Mouse (Mus musculus) kidney, embryonic 14.5 days (tissue): Measurements from ENCODE around the gene Cmss1. TPM values are rescaled to one million over a fixed set of nuclear protein-coding genes. Genes with fewer than 3 reads are reported as not detected.

Experiments
- ATAC-seq: fragments of 200-750 bp; cut with Nextera tagmentation; 2 replicates; pipeline ENCODE4 v1.8.0; 2017; ENCODE audit warnings: moderate number of reproducible peaks, mild to moderate bottlenecking, moderate TSS enrichment, moderate library complexity; ENCODE audit not compliant: low FRiP score, low TSS enrichment
- H3K27ac ChIP-seq: fragments of 300-500 bp; sonication (generic); 2 replicates; pipeline ENCODE4 v1.5.1; 2014; ENCODE audit warnings: low read depth, mild to moderate bottlenecking, low read length, moderate library complexity, mixed read lengths
- H3K27me3 ChIP-seq: fragments of 300-500 bp; sonication (generic); 2 replicates; pipeline ENCODE4 v1.6.1; 2014; ENCODE audit warnings: mild to moderate bottlenecking, low read length; ENCODE audit not compliant: control insufficient read depth, insufficient read depth
- H3K36me3 ChIP-seq: fragments of 300-500 bp; sonication (generic); 2 replicates; pipeline ENCODE4 v1.6.1; 2014; ENCODE audit warnings: low read length, mixed read lengths; ENCODE audit not compliant: control insufficient read depth, insufficient read depth
- H3K4me1 ChIP-seq: fragments of 300-500 bp; sonication (generic); 2 replicates; pipeline ENCODE4 v1.6.1; 2014; ENCODE audit warnings: low read length, mixed read lengths; ENCODE audit not compliant: control insufficient read depth, insufficient read depth
- H3K4me2 ChIP-seq: fragments of 300-500 bp; sonication (generic); replicated peaks from 2 replicates; pipeline ENCODE4 v1.6.1; 2014; ENCODE audit warnings: low read depth, mild to moderate bottlenecking, low read length
- H3K4me3 ChIP-seq: fragments of 300-500 bp; sonication (generic); 2 replicates; pipeline ENCODE4 v1.5.1; 2014; ENCODE audit warnings: mild to moderate bottlenecking, low read length
- H3K9ac ChIP-seq: fragments of 300-500 bp; sonication (generic); 2 replicates; pipeline ENCODE4 v1.6.1; 2014; ENCODE audit warnings: low read depth, mild to moderate bottlenecking, low read length, moderate library complexity
- H3K9me3 ChIP-seq: fragments of 300-500 bp; sonication (generic); 2 replicates; pipeline ENCODE4 v1.6.1; 2016; ENCODE audit warnings: low read length; ENCODE audit not compliant: control insufficient read depth
- WGBS: fragments of 180-500 bp; shearing (Covaris S2); extraction: QIAGEN DNeasy Blood & Tissue Kit; methylation state at CpG from one replicate; pipeline ENCODE4 v1.1.7; 2014; 5-methylcytosine and 5-hydroxymethylcytosine counted together
- polyA plus RNA-seq: library from polyadenylated mRNA; unstranded; fragments of >200 nt; fragmentation: Nextera tagmentation; extraction: Ambion mirVana; gene quantifications from 2 replicates; pipeline ENCODE4 v1.2.1, GENCODE M21; 2014

Gene Cmss1
- polyA plus RNA-seq, 1 experiment from 2014 or later: 63.4 TPM

DNA sequence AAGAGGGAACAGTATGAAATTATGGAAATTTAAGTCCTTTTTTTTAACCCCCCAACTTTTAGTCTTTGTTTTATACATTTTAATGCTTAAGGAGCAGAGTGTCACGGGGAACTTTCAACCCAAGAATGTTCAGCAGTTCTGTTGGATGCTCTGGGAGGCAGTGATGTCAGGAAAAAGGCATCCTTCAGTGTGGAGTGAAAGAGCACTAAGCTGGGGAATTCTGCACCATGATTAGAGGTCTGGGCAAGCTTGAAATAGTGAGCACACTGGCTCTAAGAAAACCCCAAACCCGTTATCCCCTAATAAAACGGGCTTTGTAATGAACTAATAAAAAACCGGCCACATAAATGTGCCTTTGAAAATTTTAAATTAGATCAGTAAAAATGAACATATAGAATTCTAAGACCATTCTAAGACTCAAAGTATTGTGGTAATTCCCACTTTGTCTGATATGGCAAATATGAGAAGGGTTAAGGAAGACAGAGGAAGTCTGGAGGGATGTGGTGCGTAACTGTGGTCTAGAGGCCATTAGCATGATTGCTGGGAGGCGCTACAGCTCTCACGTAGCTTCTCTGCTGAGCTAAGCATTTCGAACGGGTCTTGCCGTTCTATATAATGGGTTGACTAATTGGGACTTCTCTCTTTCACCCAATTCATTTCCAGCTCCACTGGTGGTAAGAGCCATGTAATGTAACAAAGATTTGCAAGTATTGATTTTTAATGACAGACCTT lies 165.8 kb downstream of the Cmss1 start:
- ATAC-seq: no peak
- H3K9me3 ChIP-seq: no peaks in the 10 kb centered on the region
- no peaks in the 10 kb centered on the region for H3K27me3 ChIP-seq
- 81% methylated on average over 10 of the region's 10 CpGs for WGBS
- no peaks in the 10 kb centered on the region for H3K36me3 ChIP-seq
- H3K27ac ChIP-seq: no peak overlapping the region
- H3K9ac ChIP-seq: no peak overlapping the region
- peaks cover 7% of the 10 kb centered on the region; the same call in 1 of the 2 replicates for H3K4me1 ChIP-seq
- H3K4me3 ChIP-seq: no peak overlapping the region
- H3K4me2 ChIP-seq: no peak overlapping the region

DNA sequence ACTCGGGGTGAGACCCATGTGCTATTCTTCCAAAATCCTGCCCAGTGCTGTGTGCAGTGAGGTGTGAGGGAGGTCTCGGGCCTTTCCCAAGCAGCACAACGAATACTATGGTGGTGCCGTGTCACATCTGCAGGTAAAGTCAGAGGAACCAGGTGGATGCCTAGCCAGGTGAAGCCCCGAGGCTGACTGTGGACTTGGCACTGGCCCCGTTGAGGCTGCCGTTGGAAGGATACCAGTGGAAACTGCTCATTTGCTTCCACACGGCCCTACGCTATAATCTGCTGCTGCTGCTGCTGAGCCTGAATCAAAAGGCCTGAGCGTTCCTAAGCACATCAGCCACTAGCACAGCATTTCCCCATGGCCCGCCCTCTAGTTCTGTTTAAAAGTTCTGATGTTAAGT lies 167.5 kb downstream of the Cmss1 start:
- 0 out of 2 replicates have a peak, but pooled peaks have one; percentile 33 for ATAC-seq
- Histone ChIP-seq H3K9me3 (no peaks in the 10 kb centered on the region), H3K27me3 (no peaks in the 10 kb centered on the region), H3K4me1 (peaks cover 7% of the 10 kb centered on the region; the same call in 1 of the 2 replicates), H3K4me3 (no peak overlapping the region), H3K4me2 (no peak overlapping the region), H3K9ac (no peak overlapping the region), H3K27ac (0 out of 2 replicates have a peak overlapping the region, but pooled peaks have one; percentile 7), H3K36me3 (no peaks in the 10 kb centered on the region)
- 74% methylated on average over 11 of the region's 11 CpGs for WGBS

DNA sequence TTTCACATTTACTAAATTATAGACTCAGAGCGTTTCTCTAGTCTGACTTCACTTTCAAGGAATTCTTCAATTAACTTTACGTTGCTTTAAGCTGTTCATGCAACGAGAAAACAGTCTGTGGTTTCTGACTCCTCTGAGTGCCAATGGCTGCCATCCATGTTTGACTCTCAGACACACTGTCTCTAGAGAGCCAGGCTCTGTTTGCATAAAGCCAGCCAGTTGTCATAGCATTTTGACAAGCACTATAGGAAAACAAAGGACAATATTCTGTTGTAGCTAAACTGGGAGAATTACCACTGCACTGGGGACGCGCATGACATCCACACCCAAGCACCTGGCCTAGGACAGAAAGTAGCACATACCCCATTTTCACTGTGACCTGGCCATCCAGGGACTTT lies 168.4 kb downstream of the Cmss1 start:
- Histone ChIP-seq H3K36me3 (no peaks in the 10 kb centered on the region), H3K27me3 (no peaks in the 10 kb centered on the region), H3K9ac (no peak overlapping the region), H3K9me3 (no peaks in the 10 kb centered on the region), H3K4me1 (0 out of 2 replicates have a peak, but pooled peaks cover 3% of the 10 kb centered on the region), H3K4me2 (no peak overlapping the region), H3K4me3 (no peak overlapping the region), H3K27ac (no peak overlapping the region; the same call in 1 of the 2 replicates)
- WGBS: 63% methylated on average over 5 of the region's 5 CpGs
- no peak for ATAC-seq

DNA sequence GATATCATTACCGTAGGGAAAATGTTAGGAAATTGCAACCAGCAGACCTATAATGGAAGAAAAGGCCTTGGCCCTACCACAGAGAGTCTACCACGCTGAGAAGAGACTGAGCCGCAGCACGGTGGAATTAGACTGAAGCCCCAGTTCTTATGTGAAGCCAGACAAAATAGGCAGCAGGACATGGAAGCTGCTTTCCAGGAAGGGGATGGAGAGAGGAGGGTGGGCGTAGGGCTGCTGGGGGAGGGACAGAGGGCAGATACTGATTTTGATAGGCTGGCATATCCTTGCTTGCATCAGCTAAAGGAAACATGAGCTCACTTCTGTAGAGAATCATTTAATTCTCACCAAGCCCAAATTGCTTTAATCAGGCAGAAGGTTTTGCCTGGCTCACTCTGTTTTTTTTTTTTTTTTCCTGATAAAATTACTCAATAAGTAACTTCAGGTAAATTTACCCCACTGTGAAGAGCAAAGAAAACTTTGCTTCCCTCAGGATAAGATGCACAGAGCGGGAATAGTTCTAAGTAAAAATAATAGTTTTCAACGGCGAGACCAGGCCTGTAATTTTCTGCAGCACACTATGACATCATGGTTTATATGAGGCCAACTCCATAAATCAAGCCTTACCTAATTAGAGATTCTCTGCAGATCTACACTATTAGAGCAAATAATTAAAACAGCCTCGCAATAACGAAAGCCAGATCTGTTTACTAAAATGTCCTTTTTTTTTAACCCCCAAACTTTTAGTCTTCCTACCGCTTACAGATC lies 169.0 kb downstream of the Cmss1 start:
- H3K4me2 ChIP-seq: no peak overlapping the region
- 0 out of 2 replicates have a peak, but pooled peaks cover 3% of the 10 kb centered on the region for H3K4me1 ChIP-seq
- 56% methylated on average over 11 of the region's 11 CpGs for WGBS
- no peaks in the 10 kb centered on the region for H3K36me3 ChIP-seq
- ATAC-seq: peak; percentile 56; the same call in 1 of the 2 replicates
- H3K9ac ChIP-seq: no peak overlapping the region
- H3K27ac ChIP-seq: no peak overlapping the region
- no peaks in the 10 kb centered on the region for H3K9me3 ChIP-seq
- H3K4me3 ChIP-seq: no peak overlapping the region
- H3K27me3 ChIP-seq: no peaks in the 10 kb centered on the region

DNA sequence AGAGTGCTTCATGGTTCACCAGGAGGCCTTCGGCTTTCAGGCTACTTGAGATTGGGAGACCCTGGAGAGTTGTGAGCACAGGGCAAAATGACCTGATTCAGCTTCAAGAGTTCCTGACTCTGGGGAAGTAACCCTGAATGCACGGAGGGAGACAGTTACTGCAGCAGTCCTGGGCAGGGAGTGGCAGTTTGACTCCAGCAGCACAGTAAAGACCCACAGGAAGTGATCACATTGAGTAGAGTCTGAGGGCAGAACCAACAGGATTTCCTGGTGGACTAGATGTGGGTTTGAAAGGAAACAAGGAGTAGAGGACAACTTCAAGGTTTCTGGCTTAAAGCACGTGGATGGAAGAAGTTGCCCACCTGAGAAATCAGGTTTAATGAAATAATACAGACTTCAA lies 172.0 kb downstream of the Cmss1 start:
- Histone ChIP-seq H3K4me3 (no peak overlapping the region), H3K9me3 (no peaks in the 10 kb centered on the region), H3K9ac (no peak overlapping the region), H3K4me1 (0 out of 2 replicates have a peak, but pooled peaks cover 3% of the 10 kb centered on the region), H3K27ac (no peak overlapping the region), H3K27me3 (no peaks in the 10 kb centered on the region), H3K4me2 (no peak overlapping the region), H3K36me3 (no peaks in the 10 kb centered on the region)
- WGBS: 61% methylated on average over 3 of the region's 3 CpGs
- no peak for ATAC-seq

DNA sequence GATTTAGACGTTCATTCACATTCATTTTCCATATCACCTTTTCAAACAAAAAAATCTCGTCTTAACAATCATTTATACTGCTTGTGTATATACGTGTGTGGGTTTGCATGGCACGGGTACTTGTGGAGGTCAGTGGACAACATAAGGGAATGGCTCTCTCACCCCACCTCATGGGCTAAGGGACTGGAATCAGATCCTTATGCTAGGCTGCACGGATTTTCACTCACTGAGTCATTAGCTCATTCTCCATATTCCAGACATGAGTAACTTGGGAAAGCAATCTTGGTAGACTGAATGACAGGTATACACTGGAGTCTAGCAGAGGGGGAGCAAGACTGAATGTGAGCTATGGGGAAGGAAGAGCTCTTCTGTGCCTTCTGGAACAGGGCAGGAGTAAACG lies 173.0 kb downstream of the Cmss1 start:
- Histone ChIP-seq H3K36me3 (no peaks in the 10 kb centered on the region), H3K9me3 (no peaks in the 10 kb centered on the region), H3K27me3 (no peaks in the 10 kb centered on the region), H3K4me1 (0 out of 2 replicates have a peak, but pooled peaks cover 3% of the 10 kb centered on the region), H3K4me3 (no peak overlapping the region), H3K4me2 (no peak overlapping the region), H3K27ac (no peak overlapping the region), H3K9ac (no peak overlapping the region)
- ATAC-seq: no peak
- WGBS: 89% methylated on average over 6 of the region's 6 CpGs

DNA sequence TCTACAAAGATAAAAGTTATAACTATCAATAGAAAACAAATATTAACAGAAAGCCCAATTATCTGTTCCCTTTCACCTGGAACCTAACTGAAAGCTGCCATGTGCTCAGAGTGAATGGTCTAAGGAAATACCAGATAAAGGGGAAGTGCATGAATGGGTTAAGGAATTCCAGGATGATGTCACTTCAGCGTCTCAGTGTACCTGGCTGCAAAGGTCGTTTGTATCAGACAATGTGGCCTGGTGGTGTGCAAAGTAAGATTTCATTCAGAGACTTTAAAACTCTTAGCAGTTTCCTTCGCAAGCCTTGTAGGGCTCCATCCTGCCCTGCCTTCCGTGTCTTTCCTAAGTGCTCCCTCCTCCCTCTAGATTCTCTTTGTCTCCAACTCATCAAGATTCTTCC lies 173.5 kb downstream of the Cmss1 start:
- H3K4me1 ChIP-seq: 0 out of 2 replicates have a peak, but pooled peaks cover under 1% of the 10 kb centered on the region
- no peak overlapping the region for H3K4me2 ChIP-seq
- no peak overlapping the region for H3K27ac ChIP-seq
- WGBS: 57% methylated on average over 4 of the region's 4 CpGs
- H3K9me3 ChIP-seq: no peaks in the 10 kb centered on the region
- H3K36me3 ChIP-seq: no peaks in the 10 kb centered on the region
- no peak overlapping the region for H3K4me3 ChIP-seq
- H3K9ac ChIP-seq: no peak overlapping the region
- ATAC-seq: no peak
- no peaks in the 10 kb centered on the region for H3K27me3 ChIP-seq

DNA sequence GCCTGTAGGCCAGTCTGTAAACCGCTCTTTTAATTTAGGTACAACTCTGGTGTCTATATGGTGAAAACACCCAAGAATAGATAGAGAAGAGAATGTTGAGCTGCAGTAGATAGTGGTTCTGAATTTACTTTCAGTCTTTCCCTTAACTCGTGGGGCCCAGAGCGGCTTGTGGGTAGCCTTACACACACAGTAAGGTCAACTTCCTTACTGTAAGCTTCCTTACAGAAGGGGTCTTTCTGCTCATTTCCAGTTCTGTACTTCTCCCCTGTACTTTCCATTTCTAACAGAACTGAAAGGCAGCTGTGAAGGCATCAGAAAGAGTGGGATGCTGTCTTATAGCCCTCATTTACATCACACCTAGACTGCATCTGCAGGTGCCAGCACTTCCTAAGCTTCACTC lies 175.4 kb downstream of the Cmss1 start:
- no peak overlapping the region for H3K27ac ChIP-seq
- no peaks in the 10 kb centered on the region for H3K27me3 ChIP-seq
- H3K9me3 ChIP-seq: no peaks in the 10 kb centered on the region
- H3K4me2 ChIP-seq: no peak overlapping the region
- H3K4me1 ChIP-seq: 0 out of 2 replicates have a peak, but pooled peaks cover 3% of the 10 kb centered on the region
- H3K36me3 ChIP-seq: no peaks in the 10 kb centered on the region
- no peak overlapping the region for H3K4me3 ChIP-seq
- ATAC-seq: no peak
- H3K9ac ChIP-seq: no peak overlapping the region
- 91% methylated on average over 3 of the region's 3 CpGs for WGBS

DNA sequence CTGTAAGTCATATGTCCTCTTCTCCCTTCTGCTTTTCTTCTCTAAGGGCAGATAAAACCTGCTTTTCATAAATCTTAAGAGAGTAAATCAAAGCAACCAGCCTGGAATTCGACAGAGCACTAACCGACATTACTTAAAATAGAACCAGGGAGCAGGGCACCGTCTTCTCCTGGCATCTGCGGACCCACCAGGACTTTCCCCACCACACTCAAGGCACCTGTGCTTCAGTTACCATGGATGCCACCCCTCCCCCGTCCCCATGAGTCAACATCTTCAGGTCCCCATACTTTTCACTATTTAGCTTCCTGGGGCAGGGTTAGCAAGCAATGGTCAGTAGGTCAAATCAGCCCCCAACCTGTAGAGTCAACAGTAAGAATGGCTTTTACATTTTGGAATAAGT lies 177.7 kb downstream of the Cmss1 start:
- Histone ChIP-seq H3K9ac (no peak overlapping the region), H3K9me3 (no peaks in the 10 kb centered on the region), H3K27ac (no peak overlapping the region), H3K4me3 (no peak overlapping the region), H3K36me3 (no peaks in the 10 kb centered on the region), H3K27me3 (no peaks in the 10 kb centered on the region), H3K4me1 (0 out of 2 replicates have a peak, but pooled peaks cover 3% of the 10 kb centered on the region), H3K4me2 (no peak overlapping the region)
- WGBS: 77% methylated on average over 5 of the region's 5 CpGs
- no peak for ATAC-seq
